Mouse (Mus musculus): Measurements from ENCODE around the gene Psmd8. TPM values are rescaled to one million over a fixed set of nuclear protein-coding genes. Genes with fewer than 3 reads are reported as not detected.
"Not testable (repeated sequence)": the region's sequence is repeated elsewhere in the genome, so short reads cannot be mapped to it uniquely, and the experiment has no call there.

Gene Psmd8
- polyA plus RNA-seq, 1 experiment, result 207 TPM

DNA sequence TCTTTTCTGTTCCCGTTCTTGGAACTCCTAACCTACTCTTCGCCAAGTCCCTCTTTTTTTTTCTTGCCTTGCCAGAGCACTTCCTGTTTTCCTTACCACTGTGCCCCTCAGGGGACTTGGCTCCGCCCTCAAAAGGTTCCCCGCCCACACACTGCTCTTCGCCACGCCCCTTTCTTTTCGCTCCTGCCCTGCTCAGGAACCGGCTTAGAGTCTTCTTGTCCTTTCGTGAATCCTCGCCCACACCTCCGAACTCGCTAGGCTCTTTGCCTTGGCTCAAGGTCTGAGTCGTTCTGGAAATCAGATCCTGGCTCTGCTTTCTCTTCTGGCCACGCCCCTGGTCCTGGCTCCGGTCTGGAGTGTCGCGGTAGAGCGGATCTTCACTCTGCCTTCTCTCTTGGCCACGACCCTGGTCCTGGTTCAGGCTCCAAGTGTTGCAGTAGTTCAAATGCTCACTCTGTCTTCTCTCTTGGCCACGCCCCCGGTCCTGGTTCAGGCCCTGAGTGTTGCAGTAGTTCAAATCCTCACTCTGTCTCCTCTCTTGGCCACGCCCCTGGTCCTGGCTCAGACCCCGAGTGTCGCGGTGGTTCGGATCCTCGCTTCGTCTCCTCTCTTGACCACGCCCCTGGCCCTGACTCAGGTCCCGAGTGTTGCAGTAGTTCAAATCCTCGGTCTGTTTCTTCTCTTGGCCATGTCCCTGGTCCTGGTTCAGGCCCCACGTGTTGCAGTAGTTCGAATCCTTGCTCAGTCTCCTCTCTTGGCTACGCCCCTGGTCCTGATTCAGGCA, 31.1 kb upstream of the Psmd8 start:
- Histone ChIP-seq H3K27ac (ENCODE audit: insufficient read depth, low read depth, low read length) (peak overlapping the region; percentile 73), H3K4me1 (ENCODE audit: control insufficient read depth, insufficient read depth, low read length) (peaks cover 6% of the 10 kb centered on the region; the same call in 1 of the 2 replicates), H3K4me3 (ENCODE audit: insufficient read depth, low read length) (peak overlapping the region; percentile 48)
- TF ChIP-seq CTCF (IDR thresholded peaks at IDR 0.05; ENCODE audit: low read depth, low read length) (no peak), POLR2A (IDR thresholded peaks at IDR 0.05; ENCODE audit: borderline replicate concordance, low read depth, low read length) (no peak)

- not testable (repeated sequence) for H3K4me1 ChIP-seq (ENCODE audit: control insufficient read depth, insufficient read depth, low read length)
- Histone ChIP-seq H3K4me3 (ENCODE audit: insufficient read depth, low read length) (peak overlapping the region; percentile 55), H3K27ac (ENCODE audit: insufficient read depth, low read depth, low read length) (peak overlapping the region; percentile 73)
Observed at GRCm38 (mm10) chr7:29211013-29211412, 30.5 kb upstream of the Psmd8 start.

DNA sequence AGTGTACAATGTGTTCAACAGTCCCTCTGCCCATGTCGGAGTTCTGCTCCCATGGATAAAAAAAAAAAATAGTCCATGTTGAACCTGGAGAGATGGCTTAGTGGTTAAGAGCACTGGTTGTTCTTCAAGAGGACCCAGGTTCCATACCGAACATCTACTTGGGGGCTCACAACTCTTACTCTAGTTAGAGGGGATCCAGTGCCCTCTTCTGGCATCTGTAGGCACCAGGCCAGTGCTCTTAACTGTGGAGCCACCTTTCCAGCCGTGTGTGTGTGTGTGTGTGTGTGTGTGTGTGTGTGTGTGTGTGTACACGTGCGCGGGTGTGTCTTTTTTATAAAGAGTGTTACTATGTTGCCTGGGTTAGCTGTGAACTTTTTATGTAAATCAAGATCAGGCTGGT, 22.1 kb upstream of the Psmd8 start:
- Histone ChIP-seq H3K4me3 (ENCODE audit: insufficient read depth, low read length) (no peak overlapping the region), H3K27ac (ENCODE audit: insufficient read depth, low read depth, low read length) (no peak overlapping the region), H3K4me1 (ENCODE audit: control insufficient read depth, insufficient read depth, low read length) (peaks cover 4% of the 10 kb centered on the region)
- no peak for TF ChIP-seq POLR2A (IDR thresholded peaks at IDR 0.05; ENCODE audit: borderline replicate concordance, low read depth, low read length)
- TF ChIP-seq CTCF (IDR thresholded peaks at IDR 0.05; ENCODE audit: low read depth, low read length), result no peak

- H3K4me3 ChIP-seq (ENCODE audit: insufficient read depth, low read length); H3K27ac ChIP-seq (ENCODE audit: insufficient read depth, low read depth, low read length); H3K4me1 ChIP-seq (ENCODE audit: control insufficient read depth, insufficient read depth, low read length): not testable (repeated sequence)
Observed at GRCm38 (mm10) chr7:29194230-29194629, 13.7 kb upstream of the Psmd8 start.

- not testable (repeated sequence) for H3K4me1 ChIP-seq (ENCODE audit: control insufficient read depth, insufficient read depth, low read length); H3K4me3 ChIP-seq (ENCODE audit: insufficient read depth, low read length)
Observed at GRCm38 (mm10) chr7:29181323-29181722, 822 bp upstream of the Psmd8 start.

GRCm38 (mm10) chr7:29180854-29181236, 344 bp upstream of the Psmd8 start:
- TF ChIP-seq CTCF (IDR thresholded peaks at IDR 0.05; ENCODE audit: low read depth, low read length), result no peak
- Histone ChIP-seq H3K27ac (ENCODE audit: insufficient read depth, low read depth, low read length) (no peak overlapping the region), H3K4me3 (ENCODE audit: insufficient read depth, low read length) (no peak overlapping the region), H3K4me1 (ENCODE audit: control insufficient read depth, insufficient read depth, low read length) (peaks cover 7% of the 10 kb centered on the region)

More at GRCm38 (mm10) chr7:29181323-29181722, 822 bp upstream of the Psmd8 start:
- H3K27ac ChIP-seq (ENCODE audit: insufficient read depth, low read depth, low read length), result not testable (repeated sequence)

- Histone ChIP-seq H3K4me1 (ENCODE audit: control insufficient read depth, insufficient read depth, low read length) (peaks cover 7% of the 10 kb centered on the region), H3K27ac (ENCODE audit: insufficient read depth, low read depth, low read length) (peak overlapping the region; percentile 89), H3K4me3 (ENCODE audit: insufficient read depth, low read length) (peak overlapping the region; percentile 76)
- no peak for TF ChIP-seq CTCF (IDR thresholded peaks at IDR 0.05; ENCODE audit: low read depth, low read length)
- TF ChIP-seq POLR2A (IDR thresholded peaks at IDR 0.05; ENCODE audit: borderline replicate concordance, low read depth, low read length), result no peak
Observed at GRCm38 (mm10) chr7:29179323-29179722, 1.2 kb downstream of the Psmd8 start.

DNA sequence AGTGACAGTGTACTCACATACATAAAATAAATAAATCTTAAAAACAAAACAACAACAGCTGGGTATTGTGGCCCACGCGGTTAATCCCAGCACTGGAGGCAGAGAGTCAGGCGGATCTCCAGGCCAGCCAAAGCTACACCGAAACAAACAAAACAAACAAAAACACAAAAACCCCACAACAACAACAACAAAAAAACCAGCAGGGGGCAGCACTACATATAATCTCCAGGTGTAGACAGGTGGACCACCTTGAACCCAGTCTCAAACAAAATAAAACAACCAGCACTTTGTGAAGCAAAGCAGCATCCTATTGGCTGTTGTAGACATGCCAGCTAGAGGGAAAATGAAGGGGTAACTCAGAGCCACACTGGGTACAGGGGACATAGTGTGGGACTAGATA, 2.4 kb downstream of the Psmd8 start:
- peaks cover 7% of the 10 kb centered on the region for H3K4me1 ChIP-seq (ENCODE audit: control insufficient read depth, insufficient read depth, low read length)
- peak overlapping the region; percentile 89; the same call in 1 of the 2 replicates for H3K27ac ChIP-seq (ENCODE audit: insufficient read depth, low read depth, low read length)
- TF ChIP-seq POLR2A (IDR thresholded peaks at IDR 0.05; ENCODE audit: borderline replicate concordance, low read depth, low read length), result no peak
- no peak; the same call in 1 of the 2 replicates for TF ChIP-seq CTCF (IDR thresholded peaks at IDR 0.05; ENCODE audit: low read depth, low read length)
- H3K4me3 ChIP-seq (ENCODE audit: insufficient read depth, low read length), result peak overlapping the region; percentile 76

DNA sequence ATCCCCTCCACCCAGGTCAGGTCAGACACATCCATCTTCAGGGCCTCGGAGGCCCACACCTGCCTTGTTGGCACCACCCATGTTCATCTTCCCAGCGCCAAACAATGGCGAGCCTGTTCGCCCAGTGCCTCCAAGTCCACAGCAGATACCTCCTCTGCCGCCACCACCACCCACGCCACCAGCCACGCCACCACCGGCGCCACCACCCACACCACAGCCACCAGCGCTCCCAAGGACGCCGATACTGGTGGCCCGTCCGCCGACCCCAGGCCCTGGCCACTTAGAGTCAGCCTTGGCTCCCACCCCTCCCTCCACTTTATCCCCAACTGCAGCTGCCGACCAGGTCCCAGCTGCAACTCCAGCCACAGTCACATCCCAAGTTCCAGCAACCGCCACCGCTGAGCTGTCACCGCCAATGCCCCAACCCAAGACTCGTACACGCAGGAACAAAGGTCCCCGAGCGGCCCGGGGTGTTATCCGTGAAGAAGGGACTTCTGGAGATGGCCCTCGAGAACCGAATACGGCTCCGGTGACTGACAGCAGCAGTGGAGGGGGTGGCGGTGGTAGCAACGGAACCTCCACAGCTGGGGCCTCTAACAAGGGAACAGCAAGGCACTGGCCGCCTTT, 8.0 kb downstream of the Psmd8 start:
- H3K4me1 ChIP-seq (ENCODE audit: control insufficient read depth, insufficient read depth, low read length), result peaks cover 3% of the 10 kb centered on the region; the same call in 1 of the 2 replicates
- H3K27ac ChIP-seq (ENCODE audit: insufficient read depth, low read depth, low read length), result no peak overlapping the region
- TF ChIP-seq POLR2A (IDR thresholded peaks at IDR 0.05; ENCODE audit: borderline replicate concordance, low read depth, low read length) (no peak), CTCF (IDR thresholded peaks at IDR 0.05; ENCODE audit: low read depth, low read length) (no peak)
- H3K4me3 ChIP-seq (ENCODE audit: insufficient read depth, low read length), result no peak overlapping the region

DNA sequence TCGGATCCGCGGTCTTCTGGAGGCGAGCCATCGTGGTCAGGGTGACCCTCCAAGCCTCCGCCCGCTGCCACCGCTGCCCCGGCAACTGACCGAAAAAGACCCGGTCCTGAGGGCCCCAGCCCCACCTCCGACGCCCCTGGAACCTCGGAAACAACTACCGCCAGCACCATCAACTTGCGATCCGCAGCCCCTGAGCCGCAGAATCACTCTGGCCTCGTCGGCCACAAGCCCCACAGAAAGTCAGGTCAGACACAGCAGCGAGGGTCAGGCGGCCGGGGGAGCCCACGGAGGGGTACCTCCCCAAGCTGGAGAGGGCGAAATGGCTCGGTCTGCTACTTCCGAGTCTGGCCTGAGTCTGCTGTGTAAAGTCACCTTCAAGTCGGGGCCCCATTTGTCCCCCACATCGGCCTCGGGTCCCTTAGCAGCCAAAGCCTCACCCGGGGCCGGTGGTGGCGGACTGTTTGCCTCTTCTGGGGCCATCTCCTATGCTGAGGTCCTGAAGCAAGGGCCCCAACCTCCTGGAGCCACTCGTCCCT, 8.9 kb downstream of the Psmd8 start:
- Histone ChIP-seq H3K27ac (ENCODE audit: insufficient read depth, low read depth, low read length) (no peak overlapping the region), H3K4me1 (ENCODE audit: control insufficient read depth, insufficient read depth, low read length) (peaks cover 3% of the 10 kb centered on the region; the same call in 1 of the 2 replicates), H3K4me3 (ENCODE audit: insufficient read depth, low read length) (peak overlapping the region; percentile 72)
- no peak for TF ChIP-seq CTCF (IDR thresholded peaks at IDR 0.05; ENCODE audit: low read depth, low read length)
